In genomic region chr7:19265928-19266822, GRCm38 (mm10) we compare ENCODE assay signal across 8 mouse cellular contexts. TPM values are rescaled to one million over a fixed set of nuclear protein-coding genes. Genes with fewer than 3 reads are reported as not detected.
DNase-seq lines count a peak whose midpoint lies in the region; ATAC-seq and TF ChIP-seq lines count a peak whose summit lies in the region.

No protein-coding gene starts in this region.

- H3K79me2 ChIP-seq in heart, adult 2 months (replicated peaks; ENCODE audit: control insufficient read depth, insufficient read depth, low read length), result peaks cover 8% of the 10 kb centered on the region

- H3K36me3 ChIP-seq in heart, adult 2 months (ENCODE audit: control insufficient read depth, insufficient read depth, low read length), result peaks cover 5% of the 10 kb centered on the region; the same call in 1 of the 2 replicates
- H3K36me3 ChIP-seq in kidney, embryonic 15.5 days, result peaks cover 65% of the 10 kb centered on the region

- DNase-seq in heart, adult 2 months, result peak; percentile 33 to 64
- no peak for DNase-seq in heart, postnatal 14 days
- DNase-seq in left cerebral cortex, postnatal 4 days, result no peak
- no peak for DNase-seq in urinary bladder, adult 18-20 months (ENCODE audit: low spot score in 2 of 2)
- DNase-seq in frontal cortex, adult 2 months (ENCODE audit: extremely low spot score in 1 of 2, low spot score in 1 of 2), result no peak

- H3K27ac ChIP-seq in heart, adult 2 months, result peak overlapping the region; percentile 37; the same call in 1 of the 2 replicates
- peak overlapping the region; percentile 74 for H3K27ac ChIP-seq in bone marrow, adult 2 months (ENCODE audit: control insufficient read depth, insufficient read depth, low read depth, low read length, poor library complexity)
- H3K27ac ChIP-seq in kidney, embryonic 15.5 days, result no peak overlapping the region

- H3K27me3 ChIP-seq in heart, adult 2 months (ENCODE audit: control insufficient read depth, insufficient read depth, low read length), result no peaks in the 10 kb centered on the region
- H3K27me3 ChIP-seq in kidney, embryonic 15.5 days, result no peaks in the 10 kb centered on the region

- ATAC-seq in kidney, embryonic 15.5 days (replicated peaks; ENCODE audit: low FRiP score), result no peak
- ATAC-seq in megakaryocyte, adult 5-6 weeks (ENCODE audit: poor library complexity, severe bottlenecking), result peak; percentile 78

- H3K4me2 ChIP-seq in kidney, embryonic 15.5 days, result no peak overlapping the region

- no peak for TF ChIP-seq EP300 in heart, adult 2 months (IDR thresholded peaks at IDR 0.05; ENCODE audit: insufficient read depth, low read depth, low read length)

- peak overlapping the region; percentile 12; the same call in 1 of the 2 replicates for H3K9ac ChIP-seq in heart, adult 2 months (ENCODE audit: low read depth, low read length)
- 0 out of 2 replicates have a peak overlapping the region, but pooled peaks have one; percentile 2 for H3K9ac ChIP-seq in kidney, embryonic 15.5 days

- no peak for TF ChIP-seq POLR2A in heart, adult 2 months (IDR thresholded peaks at IDR 0.05; ENCODE audit: insufficient read depth, low read depth, low read length)
- TF ChIP-seq POLR2A in bone marrow, adult 2 months (IDR thresholded peaks at IDR 0.05; ENCODE audit: borderline replicate concordance, control insufficient read depth, low read depth, low read length), result peak; percentile 38; the same call in 1 of the 2 replicates

- TF ChIP-seq CTCF in heart, adult 2 months (IDR thresholded peaks at IDR 0.05), result no peak
- TF ChIP-seq CTCF in bone marrow, adult 2 months (IDR thresholded peaks at IDR 0.05; ENCODE audit: control insufficient read depth, insufficient read depth, low read length), result no peak

- intact Hi-C loops in heart, adult 2 months (cut with DNase I), result no loop called here
- intact Hi-C loops in heart, postnatal 14 days (cut with DNase I), result no loop called here
- intact Hi-C loops in left cerebral cortex, postnatal 4 days (cut with DNase I), result no loop called here

- H3K4me3 ChIP-seq in heart, adult 2 months, result no peak overlapping the region
- H3K4me3 ChIP-seq in bone marrow, adult 2 months (replicated peaks; ENCODE audit: control insufficient read depth, low read depth, low read length), result peak overlapping the region; percentile 66
- H3K4me3 ChIP-seq in kidney, embryonic 15.5 days (replicated peaks), result no peak overlapping the region

- 41% methylated on average over 10 of the region's 10 CpGs for WGBS in heart, adult 2 months
- 8% methylated on average over 10 of the region's 10 CpGs for WGBS in bone marrow, adult 2 months
- 67% methylated on average over 10 of the region's 10 CpGs for WGBS in kidney, embryonic 15.5 days

- H3K9me3 ChIP-seq in kidney, embryonic 15.5 days (replicated peaks), result no peaks in the 10 kb centered on the region

- peaks cover 27% of the 10 kb centered on the region for H3K4me1 ChIP-seq in heart, adult 2 months (ENCODE audit: control insufficient read depth, insufficient read depth, low read length)
- H3K4me1 ChIP-seq in bone marrow, adult 2 months (ENCODE audit: control insufficient read depth, insufficient read depth, low read length), result peaks cover 10% of the 10 kb centered on the region
- H3K4me1 ChIP-seq in kidney, embryonic 15.5 days, result peaks cover 54% of the 10 kb centered on the region

RNA-seq across cellular contexts. Expression of gene Vasp, which starts 5.4 kb away (rescaled TPM):
- total RNA-seq in heart, adult 2 months (2021), result 10 to 100 TPM; 25.1 to 30.8 TPM
- 43.3 and 51.5 TPM in 2 replicates for polyA plus RNA-seq in heart, adult 2 months (2012; rRNA removed)
- total RNA-seq in heart, postnatal 14 days (2021), result 10 to 100 TPM; 55.7 to 59.1 TPM
- polyA plus RNA-seq in bone marrow, adult 2 months (2011; ENCODE audit: insufficient read depth, insufficient read length, low replicate concordance, missing spikeins), result 83.3 and 135 TPM in 2 replicates
- polyA plus RNA-seq in kidney, embryonic 15.5 days (2015; fragmentation: Nextera tagmentation; extraction: Ambion mirVana), result 87.4 and 89.8 TPM in 2 replicates
- total RNA-seq in megakaryocyte, adult 5-6 weeks (2015), result 122 and 129 TPM in 2 replicates
- 180 and 227 TPM in 2 replicates for total RNA-seq in megakaryocyte, adult 5-6 weeks (2017)
- 10 to 100 TPM; 45.3 to 46.6 TPM for total RNA-seq in left cerebral cortex, postnatal 4 days (2021)
- 22.2 and 24.9 TPM in 2 replicates for polyA plus RNA-seq in frontal cortex, adult 2 months (2012; rRNA removed)

RNA-seq across cellular contexts. Expression of gene Ppm1n, which starts 13.7 kb away (rescaled TPM):
- total RNA-seq in heart, adult 2 months (2021), result under 1 TPM in 1 of 2 experiments, not detected in 1; 0.21 TPM
- polyA plus RNA-seq in heart, adult 2 months (2012; rRNA removed), result 0.09 and 0.33 TPM in 2 replicates
- not detected for total RNA-seq in heart, postnatal 14 days (2021)
- 3.6 TPM in 1 of 2 replicates, not detected in the other for polyA plus RNA-seq in bone marrow, adult 2 months (2011; ENCODE audit: insufficient read depth, insufficient read length, low replicate concordance, missing spikeins)
- 0.13 TPM in 1 of 2 replicates, not detected in the other for polyA plus RNA-seq in kidney, embryonic 15.5 days (2015; fragmentation: Nextera tagmentation; extraction: Ambion mirVana)
- not detected in 2 replicates for total RNA-seq in megakaryocyte, adult 5-6 weeks (2015)
- not detected in 2 replicates for total RNA-seq in megakaryocyte, adult 5-6 weeks (2017)
- total RNA-seq in left cerebral cortex, postnatal 4 days (2021), result under 1 TPM; 0.60 to 0.64 TPM
- polyA plus RNA-seq in frontal cortex, adult 2 months (2012; rRNA removed), result 0.48 and 0.62 TPM in 2 replicates

RNA-seq across cellular contexts. Expression of gene Rtn2, which starts 16.2 kb away (rescaled TPM):
- total RNA-seq in heart, adult 2 months (2021), result 100 to 1,000 TPM; 114 to 136 TPM
- 273 and 340 TPM in 2 replicates for polyA plus RNA-seq in heart, adult 2 months (2012; rRNA removed)
- total RNA-seq in heart, postnatal 14 days (2021), result 100 to 1,000 TPM; 106 to 122 TPM
- 0.92 and 2.3 TPM in 2 replicates for polyA plus RNA-seq in bone marrow, adult 2 months (2011; ENCODE audit: insufficient read depth, insufficient read length, low replicate concordance, missing spikeins)
- polyA plus RNA-seq in kidney, embryonic 15.5 days (2015; fragmentation: Nextera tagmentation; extraction: Ambion mirVana), result 8.3 and 9.2 TPM in 2 replicates
- total RNA-seq in megakaryocyte, adult 5-6 weeks (2015), result 0.48 TPM in 1 of 2 replicates, not detected in the other
- total RNA-seq in megakaryocyte, adult 5-6 weeks (2017), result not detected in 2 replicates
- 100 to 1,000 TPM; 154 to 161 TPM for total RNA-seq in left cerebral cortex, postnatal 4 days (2021)
- polyA plus RNA-seq in frontal cortex, adult 2 months (2012; rRNA removed), result 128 and 135 TPM in 2 replicates

RNA-seq across cellular contexts. Expression of gene Opa3, which starts 38.0 kb away (rescaled TPM):
- total RNA-seq in heart, adult 2 months (2021), result 10 to 100 TPM; 59.9 to 66.0 TPM
- 64.6 and 91.3 TPM in 2 replicates for polyA plus RNA-seq in heart, adult 2 months (2012; rRNA removed)
- 10 to 100 TPM; 54.8 to 58.3 TPM for total RNA-seq in heart, postnatal 14 days (2021)
- 7.5 and 8.5 TPM in 2 replicates for polyA plus RNA-seq in bone marrow, adult 2 months (2011; ENCODE audit: insufficient read depth, insufficient read length, low replicate concordance, missing spikeins)
- 38.8 and 40.5 TPM in 2 replicates for polyA plus RNA-seq in kidney, embryonic 15.5 days (2015; fragmentation: Nextera tagmentation; extraction: Ambion mirVana)
- 12.3 and 15.7 TPM in 2 replicates for total RNA-seq in megakaryocyte, adult 5-6 weeks (2015)
- total RNA-seq in megakaryocyte, adult 5-6 weeks (2017), result 18.2 and 20.7 TPM in 2 replicates
- total RNA-seq in left cerebral cortex, postnatal 4 days (2021), result 10 to 100 TPM; 33.8 to 35.0 TPM
- 40.9 and 41.0 TPM in 2 replicates for polyA plus RNA-seq in frontal cortex, adult 2 months (2012; rRNA removed)

RNA-seq across cellular contexts. Expression of gene Fosb, which starts 43.7 kb away (rescaled TPM):
- total RNA-seq in heart, adult 2 months (2021), result 1 to 10 TPM in 1 of 2 experiments, under 1 TPM in 1; 0.89 to 1.1 TPM
- polyA plus RNA-seq in heart, adult 2 months (2012; rRNA removed), result 0.94 and 1.1 TPM in 2 replicates
- total RNA-seq in heart, postnatal 14 days (2021), result 1 to 10 TPM in 1 of 2 experiments, under 1 TPM in 1; 0.60 to 1.2 TPM
- polyA plus RNA-seq in bone marrow, adult 2 months (2011; ENCODE audit: insufficient read depth, insufficient read length, low replicate concordance, missing spikeins), result 0.50 and 1.1 TPM in 2 replicates
- 0.09 and 0.26 TPM in 2 replicates for polyA plus RNA-seq in kidney, embryonic 15.5 days (2015; fragmentation: Nextera tagmentation; extraction: Ambion mirVana)
- 24.0 and 25.4 TPM in 2 replicates for total RNA-seq in megakaryocyte, adult 5-6 weeks (2015)
- 26.9 and 30.4 TPM in 2 replicates for total RNA-seq in megakaryocyte, adult 5-6 weeks (2017)
- 1 to 10 TPM; 1.2 to 1.3 TPM for total RNA-seq in left cerebral cortex, postnatal 4 days (2021)
- 6.3 and 22.4 TPM in 2 replicates for polyA plus RNA-seq in frontal cortex, adult 2 months (2012; rRNA removed)

Comparison
In these comparisons a context has a peak if more than half of its experiments do, and no peak if none do; other contexts are left out.
1. DNase-seq: peak in heart, adult 2 months (2 of 2); none in heart, postnatal 14 days (0 of 2), left cerebral cortex, postnatal 4 days (single experiment), urinary bladder, adult 18-20 months (0 of 2) and frontal cortex, adult 2 months (0 of 2).
2. RNA of gene Rtn2, which starts 16.2 kb away (total RNA-seq): 154 to 161 TPM in left cerebral cortex, postnatal 4 days, 114 to 136 TPM in heart, adult 2 months and 106 to 122 TPM in heart, postnatal 14 days; 0.48 TPM in megakaryocyte, adult 5-6 weeks; every median in the first group is over 10 times any median in the second.